Mouse (Mus musculus): ENCODE measurements at regions not wholly inside any gene's neighbourhood (a gene's known extent, or its start where the extent isn't known, plus 50 kb on each side); places are given as distances from the start of the nearest gene placed in this dataset.

DNA sequence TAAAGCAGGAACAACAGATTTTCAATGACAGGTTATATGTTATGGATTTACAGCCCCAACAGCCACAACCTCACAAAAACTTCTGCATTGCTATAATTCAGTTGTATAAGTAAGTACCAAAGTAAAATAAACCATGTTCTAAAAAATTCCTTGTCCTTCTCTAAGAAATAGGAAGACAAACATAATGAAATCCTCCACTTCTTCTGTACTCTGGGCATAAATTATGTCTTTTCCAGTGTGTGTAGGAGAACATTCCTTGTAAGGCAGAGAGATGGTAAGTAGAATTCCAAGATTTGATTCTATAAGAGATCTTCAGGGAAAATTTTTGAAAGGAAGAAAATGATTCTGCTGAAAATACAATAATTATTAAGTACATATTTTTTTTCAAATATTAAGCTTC is 209.4 kb upstream of the Zc3h12c start:
- DNase-seq = no peak

DNA sequence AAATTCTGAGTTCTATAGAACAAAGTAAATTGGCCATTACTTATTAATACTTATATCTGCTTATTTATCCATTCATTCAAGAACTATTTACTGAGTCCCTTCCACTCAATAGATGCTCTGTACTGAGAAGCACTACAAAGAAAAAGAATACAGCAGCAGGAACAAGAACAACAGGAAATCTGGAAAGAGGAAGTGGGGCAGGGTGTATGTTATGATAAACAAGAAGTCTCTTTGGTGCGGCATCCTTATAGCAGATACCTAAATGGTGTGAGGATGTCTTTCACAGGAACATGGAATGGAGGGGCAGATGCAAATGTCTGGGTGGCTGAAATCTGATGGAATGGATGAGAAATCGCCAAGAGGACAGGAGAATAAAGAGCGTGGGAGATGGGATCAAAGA is 208.5 kb upstream of the Zc3h12c start:
- no peak for DNase-seq

DNA sequence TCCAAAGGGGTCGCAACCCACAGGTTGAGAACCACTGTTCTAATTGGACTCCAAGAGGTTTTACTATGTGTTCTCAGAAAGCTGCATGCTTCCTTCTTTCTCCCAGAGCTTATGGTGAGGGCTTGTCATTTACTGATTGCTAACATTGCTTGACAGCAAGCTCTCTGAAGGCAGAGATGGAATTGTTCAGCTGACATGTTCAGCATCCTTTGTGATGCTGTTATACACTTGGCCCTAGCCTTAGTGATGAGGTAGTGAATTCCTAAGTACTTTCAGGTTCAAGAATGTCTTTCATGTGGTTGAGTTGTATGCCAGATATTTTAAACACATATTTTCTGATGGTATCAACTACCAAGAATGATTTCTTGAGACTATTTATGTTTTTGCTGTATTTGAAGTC is 202.9 kb upstream of the Zc3h12c start:
- DNase-seq = no peak

DNA sequence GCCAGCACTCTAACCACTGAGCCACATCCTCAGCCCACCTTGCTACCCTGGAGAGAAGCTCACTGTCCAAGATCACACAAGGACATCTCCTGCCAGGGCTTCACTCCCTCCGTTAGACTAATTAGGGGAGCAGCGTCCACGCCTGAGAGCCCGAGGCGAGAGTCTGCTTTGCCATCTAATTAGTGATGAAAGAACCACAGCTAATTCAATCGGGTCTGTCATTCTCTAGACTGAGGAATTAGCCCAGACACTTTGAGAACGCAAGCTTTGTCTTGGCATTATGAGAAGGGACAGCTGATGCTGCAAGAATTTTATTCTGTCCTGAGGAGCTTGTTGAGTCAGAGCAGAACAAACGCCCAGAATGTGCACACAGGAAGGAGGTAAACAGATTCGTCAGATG is 200.5 kb upstream of the Zc3h12c start:
- no peak for DNase-seq

DNA sequence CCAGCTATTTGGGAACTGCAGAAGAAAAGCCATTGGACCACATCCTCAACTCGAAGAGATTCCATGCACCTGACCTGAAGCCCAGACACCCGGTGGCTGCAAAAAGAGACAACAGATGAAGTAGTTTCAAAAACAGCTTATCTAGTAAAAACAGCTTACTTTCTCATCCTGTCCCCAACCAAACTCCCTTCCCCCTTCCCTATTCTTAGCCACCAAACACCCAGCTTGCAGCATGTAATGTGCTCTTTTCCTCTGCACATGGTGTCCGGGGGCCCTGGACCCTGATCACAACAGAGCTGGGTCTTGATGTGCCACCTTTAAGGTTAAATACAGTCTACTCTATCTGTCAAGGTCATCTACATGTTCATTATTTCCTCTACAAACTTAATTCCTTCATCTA is 199.7 kb upstream of the Zc3h12c start:
- no peak for DNase-seq

DNA sequence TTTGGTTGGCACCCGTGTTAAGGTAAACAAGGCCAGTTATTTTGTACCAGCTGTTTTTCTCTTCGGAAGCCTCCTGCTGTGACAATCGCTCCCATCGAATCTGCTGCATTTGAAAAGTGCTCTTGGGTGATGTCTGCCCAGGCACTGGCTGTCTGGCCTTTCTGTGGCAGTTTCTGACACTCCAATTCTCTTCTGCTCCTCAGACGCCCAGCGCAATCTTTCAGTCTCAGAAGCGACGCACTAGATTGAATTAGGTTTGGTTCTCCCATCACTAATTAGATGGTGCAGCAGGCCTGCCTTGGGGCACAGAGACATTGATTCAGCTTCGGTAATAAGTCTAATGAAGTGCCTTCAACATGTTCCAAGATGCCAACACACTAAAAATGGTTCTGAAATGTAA is 197.7 kb upstream of the Zc3h12c start:
- DNase-seq = no peak

DNA sequence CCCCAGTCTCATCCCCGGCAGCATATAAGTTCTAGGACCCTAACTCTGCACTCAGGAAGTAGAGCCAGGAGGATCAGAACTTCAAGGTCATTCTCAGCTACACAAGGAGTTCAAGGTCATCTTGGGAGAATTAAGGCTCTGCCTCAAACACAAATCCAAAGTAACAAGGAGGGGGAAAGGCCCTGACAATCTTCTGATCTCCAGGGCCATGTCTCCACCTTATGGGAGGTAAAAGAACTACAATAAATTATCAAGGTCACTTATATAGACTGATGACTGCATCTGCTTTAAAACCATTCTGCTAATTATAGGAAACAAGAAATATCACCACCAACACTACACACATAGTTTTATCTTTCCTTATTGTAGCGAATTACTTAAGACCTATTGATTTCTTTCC is 193.2 kb upstream of the Zc3h12c start:
- DNase-seq = no peak

DNA sequence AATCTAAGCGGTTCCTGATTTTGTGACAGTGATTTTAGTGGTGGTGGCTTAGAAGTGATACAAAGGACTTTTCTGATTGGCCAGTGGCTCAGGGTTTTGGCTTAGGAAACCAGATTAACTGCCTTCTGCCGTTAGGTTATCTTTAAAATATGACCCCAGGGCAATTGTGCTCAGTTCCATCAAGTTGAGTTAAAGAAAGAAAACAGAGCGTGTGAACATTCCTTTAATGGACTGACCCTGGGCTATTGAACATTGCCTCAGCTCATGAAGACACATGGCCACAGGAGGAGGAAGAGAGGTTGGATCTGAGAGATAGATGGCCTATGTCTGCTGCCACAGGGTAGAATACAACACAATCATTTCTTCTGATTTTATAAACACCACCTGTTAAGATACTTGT is 191.0 kb upstream of the Zc3h12c start:
- DNase-seq = no peak

DNA sequence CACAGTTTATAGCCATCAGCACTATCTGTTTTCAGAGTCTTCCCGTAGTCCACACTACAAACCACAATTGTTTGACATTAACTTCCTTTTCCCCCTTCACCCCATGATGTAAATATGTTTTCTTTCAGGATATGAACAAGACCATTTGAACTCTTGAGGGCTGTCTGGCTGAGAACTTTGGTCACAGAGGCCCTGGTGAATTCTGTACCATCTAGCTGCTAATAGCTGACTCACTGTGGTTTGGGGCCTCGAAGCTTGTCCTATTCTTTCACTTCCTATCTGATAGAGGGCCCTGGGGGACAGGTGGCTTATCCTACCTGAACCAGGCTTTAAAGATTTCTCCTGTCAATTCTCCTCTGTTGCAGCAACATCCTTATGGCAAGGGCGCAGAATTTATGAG is 188.2 kb upstream of the Zc3h12c start:
- DNase-seq = no peak

DNA sequence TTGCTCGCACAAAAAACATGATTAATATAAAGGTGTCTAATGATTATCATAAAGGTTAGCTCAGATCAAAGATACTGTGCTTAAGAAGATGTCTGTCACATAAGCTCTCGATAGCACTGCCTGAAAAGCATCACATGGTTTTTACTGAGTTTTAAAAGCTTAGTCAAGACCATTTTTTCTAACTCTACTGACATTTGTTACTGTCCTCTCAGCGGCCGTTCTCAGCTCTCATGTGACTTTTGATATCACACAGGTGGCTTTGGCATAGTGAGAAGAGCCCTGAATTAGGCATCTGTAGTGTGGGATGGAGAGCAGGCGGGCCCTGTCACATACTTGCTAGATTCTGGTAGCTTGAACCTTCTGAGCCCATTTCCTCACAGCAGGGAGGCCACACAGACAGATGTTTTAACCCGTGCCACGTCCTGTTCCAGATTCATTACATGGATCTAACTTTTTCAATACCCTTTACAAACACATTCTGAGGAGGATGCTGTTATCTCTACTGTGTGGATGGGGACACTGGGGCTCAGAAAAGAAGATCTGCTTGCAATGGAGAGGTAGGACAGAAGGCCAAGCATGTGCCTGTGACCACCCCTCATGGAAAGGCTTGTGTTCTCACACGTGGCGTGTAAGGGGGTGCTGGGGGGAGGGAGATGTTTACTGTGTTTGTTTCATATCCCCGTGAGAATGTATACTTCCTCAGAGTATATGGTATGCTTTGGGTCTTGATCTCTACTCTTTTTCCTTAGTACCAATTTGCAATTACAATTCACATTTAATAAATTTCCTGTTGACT is 187.0 kb upstream of the Zc3h12c start:
- no peak for DNase-seq

DNA sequence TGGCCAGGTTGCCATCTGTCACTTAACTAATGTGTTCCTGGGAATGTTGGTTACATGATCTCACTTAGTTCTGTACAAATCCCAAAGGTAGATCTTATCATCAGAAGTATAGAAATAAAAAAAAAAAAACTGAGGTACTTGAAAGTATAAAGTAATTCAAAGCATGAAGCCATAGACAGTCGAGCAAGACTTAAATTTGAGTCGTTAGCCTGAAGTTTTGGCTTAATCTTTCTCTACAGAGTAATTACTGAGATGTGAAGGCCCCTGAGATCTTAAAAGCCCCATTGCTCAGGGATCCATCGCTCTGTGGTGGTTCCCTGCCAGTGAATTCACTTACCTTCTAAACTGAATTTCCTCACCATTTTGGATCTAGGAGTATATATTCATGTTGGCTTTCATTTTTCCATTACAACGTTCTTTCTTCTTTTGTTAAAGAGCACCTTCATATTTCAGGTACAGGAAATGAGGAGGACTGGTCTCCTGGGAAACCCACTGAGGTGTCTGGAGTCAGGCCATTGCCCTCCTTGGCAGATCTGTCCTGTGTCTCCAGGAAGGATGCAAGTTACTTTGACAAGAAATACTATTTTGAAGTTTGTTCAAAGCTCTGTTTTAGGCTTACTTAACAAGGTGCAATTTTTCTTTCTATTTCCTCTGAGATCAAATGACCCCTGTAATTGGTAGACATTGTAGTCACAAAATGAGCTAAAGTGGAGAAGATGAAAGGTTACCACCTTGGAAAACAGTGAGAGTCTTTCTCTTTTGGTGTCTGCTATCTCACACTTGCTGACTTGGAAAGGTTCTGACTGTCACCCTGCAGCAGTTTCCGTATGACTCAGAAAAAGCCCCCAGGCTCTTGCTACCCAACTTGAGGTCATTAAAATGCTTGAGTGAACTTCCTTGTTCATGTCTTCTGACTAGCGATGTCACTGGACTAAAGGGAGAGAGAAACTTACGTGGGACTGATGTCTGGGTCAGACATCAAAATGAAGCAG is 180.5 kb upstream of the Zc3h12c start:
- DNase-seq = no peak

DNA sequence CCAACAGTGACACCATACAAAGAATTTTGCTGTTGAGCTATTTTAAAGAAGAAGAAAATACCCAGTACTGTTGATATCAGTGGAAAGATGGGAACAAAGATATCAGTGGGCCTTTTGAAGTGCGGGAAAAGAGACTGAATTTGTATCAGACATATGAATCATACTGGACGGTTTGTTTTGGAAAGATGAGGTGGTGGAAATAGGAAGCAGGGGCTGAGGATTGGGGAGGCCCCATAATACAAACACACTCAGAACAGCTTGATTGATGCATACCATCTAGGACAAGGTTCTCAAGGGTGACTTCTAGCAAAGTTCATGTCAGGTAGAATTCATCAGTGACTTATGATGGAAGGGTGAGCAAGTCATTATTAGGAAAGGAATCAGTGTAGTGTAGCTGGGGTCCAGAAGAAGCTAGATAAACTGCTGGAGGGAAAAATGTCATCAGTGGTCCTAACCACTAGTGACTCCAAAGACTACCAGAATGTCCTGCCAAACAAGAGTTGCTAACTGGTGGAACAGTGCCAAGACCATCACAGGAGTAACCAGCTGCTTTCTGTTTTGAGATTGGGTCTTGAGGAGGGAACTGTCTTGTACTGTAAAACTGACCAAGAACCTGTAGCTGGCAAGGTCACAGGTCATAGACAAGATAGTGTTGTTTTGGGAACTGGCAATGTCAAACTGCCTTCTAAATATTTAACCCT is 176.0 kb upstream of the Zc3h12c start:
- no peak for DNase-seq

DNA sequence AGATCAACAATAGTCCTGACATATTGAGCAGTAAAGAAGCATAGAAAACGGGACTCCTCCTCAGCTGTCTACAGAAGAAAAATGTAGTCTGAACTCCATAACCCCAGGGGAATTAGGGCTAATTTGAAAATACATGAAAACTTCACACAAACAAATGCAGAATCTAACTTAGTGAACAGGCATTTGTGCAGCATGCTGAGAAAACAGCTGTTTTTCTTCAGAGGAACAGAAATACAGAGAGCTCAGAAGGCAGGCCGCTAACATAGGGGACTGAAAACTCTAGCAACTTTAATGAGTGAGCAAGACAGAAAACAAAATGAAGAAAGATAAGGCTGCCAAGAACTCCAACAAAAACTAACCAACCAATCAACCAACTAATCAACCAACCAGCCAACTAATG is 172.7 kb upstream of the Zc3h12c start:
- DNase-seq = no peak

DNA sequence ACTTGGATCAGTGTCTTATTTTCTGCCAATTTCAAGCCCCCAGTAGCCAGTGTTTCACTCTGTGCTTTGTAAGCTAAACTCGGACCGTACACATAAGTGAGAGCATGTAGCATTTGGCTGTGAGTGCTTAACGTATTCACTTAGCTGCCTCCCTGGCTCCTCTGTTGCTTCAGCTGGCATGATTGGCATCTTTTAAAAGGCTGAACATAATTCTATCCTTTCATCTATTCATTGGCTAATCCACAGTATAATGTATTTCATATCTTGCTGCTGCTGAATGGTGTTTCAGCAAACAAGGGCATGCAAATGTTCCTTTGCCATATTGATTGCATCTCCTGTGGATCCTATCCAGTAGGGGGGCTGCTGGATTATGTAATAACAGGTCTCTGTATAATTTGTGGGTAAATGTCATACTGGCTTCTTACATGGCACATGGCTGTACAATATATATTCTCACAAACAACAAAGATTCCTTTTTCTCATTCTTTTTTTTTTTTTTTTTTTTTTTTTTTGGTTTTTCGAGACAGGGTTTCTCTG is 169.5 kb upstream of the Zc3h12c start:
- no peak for DNase-seq

DNA sequence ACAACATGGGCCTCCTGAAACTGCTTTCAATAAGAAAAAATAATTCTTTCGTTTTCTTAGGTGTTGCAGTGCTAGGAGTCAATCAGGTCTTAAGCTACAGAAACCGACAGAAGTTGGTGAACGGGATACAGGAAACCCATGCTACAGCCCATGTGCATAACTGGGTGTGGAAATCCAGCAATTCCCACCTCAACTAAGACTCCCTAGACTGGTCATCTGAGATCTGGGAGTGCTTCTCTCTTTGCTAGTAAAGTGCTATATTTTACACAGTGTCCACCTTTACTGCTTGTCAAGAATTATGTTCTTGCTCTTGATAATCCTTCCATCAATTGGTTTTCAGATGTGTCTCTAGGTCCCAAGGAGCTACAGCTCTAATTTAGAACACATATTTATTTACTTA is 166.4 kb upstream of the Zc3h12c start:
- DNase-seq = no peak

DNA sequence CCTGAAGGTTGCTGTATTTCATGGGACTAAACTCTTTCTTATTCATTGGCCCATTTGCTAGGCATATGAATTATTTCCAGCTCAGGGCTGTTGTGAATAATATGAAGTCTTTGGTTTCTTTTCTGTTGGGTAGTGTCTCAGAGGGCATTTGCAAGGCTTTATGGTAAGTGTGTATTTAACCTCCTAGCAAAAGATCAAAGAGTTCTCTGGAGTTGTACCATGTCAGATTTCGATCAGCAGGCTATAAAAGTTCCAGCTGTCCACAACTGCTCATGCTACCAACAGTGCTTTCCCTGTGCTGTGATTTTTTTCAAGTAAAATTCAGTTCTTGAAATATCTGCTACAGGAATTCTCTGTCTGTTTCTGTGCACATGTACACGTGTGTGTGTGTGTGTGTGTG is 165.5 kb upstream of the Zc3h12c start:
- DNase-seq = no peak

DNA sequence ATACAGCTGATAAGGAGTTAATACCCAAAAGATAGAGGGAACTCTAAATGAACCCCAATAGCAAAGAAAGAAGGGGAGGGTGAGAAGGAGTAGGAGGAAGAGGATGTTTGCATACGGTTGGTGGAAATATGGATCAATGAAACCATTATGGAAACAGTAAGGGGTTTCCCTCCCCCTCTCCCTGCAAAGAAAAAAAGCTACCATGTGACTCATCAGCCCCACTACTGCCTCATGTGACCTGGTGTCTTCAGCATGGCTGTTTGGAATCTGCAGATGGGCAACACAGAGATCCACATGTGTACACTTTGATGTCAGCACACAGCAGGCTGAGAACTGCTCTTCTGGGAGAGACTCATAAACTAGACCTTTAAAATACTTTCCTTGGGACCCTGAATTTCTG is 163.4 kb upstream of the Zc3h12c start:
- DNase-seq = no peak

DNA sequence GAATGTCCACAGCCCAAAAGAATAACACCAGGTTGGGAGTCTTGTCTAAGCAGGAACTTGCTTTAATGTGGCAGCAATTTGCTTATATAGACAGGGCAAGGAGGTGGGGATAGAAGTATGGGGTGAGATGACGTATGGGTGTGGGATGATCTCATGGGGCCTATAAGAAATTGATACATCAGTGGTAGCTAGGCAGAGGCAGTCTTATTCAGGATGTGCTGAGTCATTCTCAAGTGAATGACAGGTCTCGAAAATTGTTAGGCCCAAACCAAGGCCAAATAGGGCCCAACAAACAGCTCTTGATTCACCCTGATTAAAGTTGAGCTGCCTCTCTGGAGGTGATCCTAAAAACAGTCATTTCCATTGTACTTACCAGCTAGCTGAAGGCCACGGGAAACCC is 162.3 kb upstream of the Zc3h12c start:
- DNase-seq = no peak

DNA sequence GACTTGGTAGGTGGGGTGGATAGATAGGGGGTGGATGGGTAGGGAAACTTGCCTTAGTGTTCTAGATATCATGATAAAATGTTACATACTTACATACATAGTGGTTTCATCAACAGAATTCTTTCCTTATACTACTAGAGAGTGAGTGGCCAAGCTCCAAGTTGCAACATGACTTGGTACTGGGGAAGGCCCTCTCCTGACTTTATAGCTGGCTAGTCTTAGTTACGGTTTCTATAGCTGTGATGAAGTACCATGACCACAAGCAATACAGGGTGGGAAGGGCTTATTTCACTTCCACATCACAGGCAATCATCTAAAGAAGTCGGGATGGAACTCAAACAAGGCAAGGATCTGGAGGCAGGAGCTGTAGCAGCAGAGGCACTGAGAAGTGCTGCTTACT is 156.0 kb upstream of the Zc3h12c start:
- DNase-seq = no peak

DNA sequence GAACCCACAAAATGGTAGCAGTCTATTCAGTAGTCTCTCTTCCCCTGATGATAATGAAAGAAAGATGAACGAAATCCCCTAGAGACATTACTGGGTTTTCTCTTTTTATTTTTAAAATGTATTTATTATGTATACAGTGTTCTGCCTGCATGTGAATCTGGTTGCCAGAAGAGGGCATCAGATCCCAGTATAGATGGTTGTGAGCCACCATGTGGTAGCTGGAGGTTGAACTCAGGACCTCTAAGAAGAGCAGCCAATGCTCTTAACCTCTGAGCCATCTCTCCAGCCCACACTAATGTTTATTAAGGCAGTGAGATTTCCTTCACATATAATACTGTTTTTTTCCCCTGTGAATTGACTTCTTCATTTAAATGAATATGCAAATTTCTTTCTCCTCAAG is 155.4 kb upstream of the Zc3h12c start:
- no peak for DNase-seq

DNA sequence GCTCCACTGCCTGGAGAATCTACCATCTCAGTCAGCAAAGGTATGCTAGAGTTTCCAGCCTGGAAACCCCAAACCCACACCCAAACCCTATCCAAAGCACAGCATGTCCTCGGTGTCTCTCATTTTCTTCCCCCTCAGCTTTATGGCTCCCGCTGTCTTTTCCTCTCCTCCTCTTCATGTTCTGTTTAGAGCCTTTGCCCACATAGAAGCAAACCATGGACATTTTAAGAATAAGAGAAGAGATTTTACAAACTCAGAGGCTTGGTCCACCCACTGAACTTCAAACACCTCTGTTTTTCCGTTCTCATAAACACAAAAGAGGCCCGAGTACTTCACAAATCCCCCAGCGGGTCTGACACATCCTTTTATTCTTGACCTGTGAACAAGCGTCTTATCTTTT is 154.9 kb upstream of the Zc3h12c start:
- DNase-seq = no peak

DNA sequence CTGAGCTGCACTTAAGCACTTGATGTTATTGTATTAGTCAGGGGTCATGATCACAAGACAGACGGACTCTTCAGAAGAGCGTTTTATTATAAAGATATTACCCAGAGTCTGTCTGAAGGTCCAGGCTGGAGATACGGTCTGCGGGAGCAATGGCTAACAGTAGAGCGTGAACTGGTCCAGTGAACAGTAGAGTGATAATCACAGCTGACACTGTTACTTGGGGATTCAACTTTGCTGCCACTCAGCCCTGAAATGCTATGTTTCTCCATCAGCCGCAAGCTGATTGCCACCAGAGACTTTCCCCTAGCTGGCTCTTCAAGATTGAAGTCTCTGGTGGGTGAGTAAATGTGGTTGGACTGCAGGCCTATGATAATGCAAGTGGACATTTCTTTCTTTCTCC is 133.1 kb upstream of the Zc3h12c start:
- DNase-seq = no peak

DNA sequence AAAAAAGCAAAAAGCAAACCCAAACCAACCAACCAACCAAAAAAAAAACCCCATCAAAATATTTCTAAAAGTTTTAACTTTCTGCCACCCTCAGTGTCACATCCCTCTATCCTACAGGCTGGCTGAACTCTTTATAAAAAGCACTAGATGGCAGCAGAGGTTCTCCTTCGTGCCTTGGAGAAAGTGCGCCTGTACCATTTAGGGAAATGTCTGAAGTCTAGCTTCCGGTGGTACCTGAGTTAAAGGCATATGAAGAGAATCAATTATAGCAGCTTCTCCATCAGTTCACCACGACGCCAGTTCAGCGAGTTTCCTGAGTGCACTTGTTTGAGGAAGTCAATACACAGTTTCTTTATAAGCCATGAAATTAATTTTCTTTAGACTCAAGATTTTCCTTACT is 130.0 kb upstream of the Zc3h12c start:
- peak; percentile 1 for DNase-seq

Measured in cerebellum, adult 11 months (tissue).